Mouse (Mus musculus): ENCODE data around the gene Gm11549. TPM values are rescaled to one million over a fixed set of nuclear protein-coding genes. Genes with fewer than 3 reads are reported as not detected.

The Gm11549 gene
- total RNA-seq (2015; ENCODE audit: low replicate concordance) (not detected in 2 replicates), total RNA-seq (2017; ENCODE audit: low replicate concordance) (not detected in 2 replicates)

DNA sequence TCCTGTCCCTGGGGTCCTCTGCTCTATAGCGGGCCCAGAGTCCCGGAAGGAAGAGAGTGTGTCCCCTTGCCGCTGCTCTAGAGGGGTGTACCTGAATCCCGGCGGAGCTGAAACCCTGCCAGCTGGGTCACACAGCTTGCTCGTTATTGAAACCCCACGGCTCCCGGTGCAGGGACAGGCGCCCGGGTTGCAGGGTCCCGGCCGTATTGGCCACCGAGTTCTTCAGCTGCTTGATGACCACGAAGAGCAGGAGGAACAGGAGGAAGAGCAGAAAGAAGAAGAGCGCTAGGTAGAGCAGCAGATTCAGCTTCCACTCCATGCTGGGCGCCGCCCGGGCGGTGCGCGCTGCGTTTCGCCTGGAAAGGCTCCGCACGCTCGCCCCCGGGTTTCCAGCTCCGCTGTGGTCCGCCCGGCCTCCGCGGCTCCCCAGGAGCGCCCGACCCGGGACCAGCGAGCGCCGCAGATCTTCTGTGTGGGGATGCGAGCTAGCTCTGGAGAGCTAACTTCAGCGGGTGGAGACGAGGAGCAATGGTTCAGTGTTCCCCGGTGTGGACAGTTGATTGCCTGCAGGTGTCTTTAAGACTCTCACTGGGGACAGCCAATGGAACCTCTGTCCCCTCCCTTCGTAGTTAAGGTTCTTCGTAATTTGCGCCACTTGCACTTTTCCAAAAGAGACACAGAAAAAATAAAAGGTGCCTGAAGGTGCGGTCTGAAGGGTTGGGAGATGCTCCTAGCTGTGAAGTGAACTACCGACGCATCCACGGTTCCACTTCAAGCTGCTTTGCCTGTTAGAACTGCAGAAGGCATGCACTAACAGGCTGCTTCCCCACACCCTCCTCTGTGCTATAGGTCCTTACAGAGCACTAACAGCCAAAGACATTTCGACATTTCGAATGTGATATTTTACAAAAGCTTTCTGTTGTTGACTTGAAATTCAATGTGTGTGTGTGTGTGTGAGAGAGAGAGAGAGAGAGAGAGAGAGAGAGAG is at the start of gene Gm11549:
Gene Gm11549 (minus strand): TSS at position 741 of the 988 bp plus-strand sequence.
- no peak for ATAC-seq (replicated peaks; ENCODE audit: low FRiP score, poor library complexity, severe bottlenecking)

GRCm38 (mm10) chr3:36569836-36570235 is 48.2 kb upstream of the Gm11549 start:
- peak; percentile 72 for ATAC-seq (replicated peaks; ENCODE audit: low FRiP score, poor library complexity, severe bottlenecking)

DNA sequence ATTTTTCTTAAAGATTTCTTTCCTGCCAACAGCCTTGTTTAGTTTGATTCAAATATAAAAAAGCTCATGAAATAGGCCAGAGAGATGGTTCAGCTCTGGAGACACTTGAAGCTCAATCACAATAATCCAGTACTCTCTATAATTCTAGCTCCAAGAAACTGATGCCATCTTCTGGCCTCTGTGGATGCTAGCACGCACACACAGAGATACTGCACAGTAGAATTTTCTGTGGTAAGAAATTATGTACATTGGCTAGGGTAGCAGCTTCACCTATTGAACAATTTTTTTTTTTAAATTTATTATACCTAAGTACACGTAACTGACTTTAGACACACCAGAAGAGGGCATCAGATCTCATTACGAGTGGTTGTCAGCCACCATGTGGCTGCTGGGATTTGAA is 42.1 kb upstream of the Gm11549 start:
- no peak for ATAC-seq (replicated peaks; ENCODE audit: low FRiP score, poor library complexity, severe bottlenecking)

DNA sequence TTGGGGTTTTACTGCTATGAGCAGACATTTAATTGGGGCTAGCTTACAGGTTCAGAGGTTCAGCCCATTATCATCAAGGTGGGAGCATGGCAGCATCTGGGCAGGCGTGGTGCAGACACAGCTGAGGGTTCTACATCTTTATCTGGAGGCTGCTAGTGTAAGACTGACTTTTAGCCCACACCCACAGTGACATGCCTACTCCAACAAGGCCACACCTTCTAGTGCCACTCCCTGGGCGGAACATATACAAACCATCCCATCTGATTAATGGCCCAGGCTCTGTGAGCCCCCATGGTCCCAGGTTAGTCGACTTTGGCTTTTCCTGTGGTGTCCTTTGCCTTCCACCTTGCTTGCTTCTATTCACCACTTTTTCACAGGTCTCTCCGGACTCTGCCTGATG is 38.0 kb upstream of the Gm11549 start:
- ATAC-seq (replicated peaks; ENCODE audit: low FRiP score, poor library complexity, severe bottlenecking), result peak; percentile 98

GRCm38 (mm10) chr3:36557601-36558000 is 36.0 kb upstream of the Gm11549 start:
- no peak for ATAC-seq (replicated peaks; ENCODE audit: low FRiP score, poor library complexity, severe bottlenecking)

- peak; percentile 99 for ATAC-seq (replicated peaks; ENCODE audit: low FRiP score, poor library complexity, severe bottlenecking)
These were observed 30.9 kb upstream of the Gm11549 start, which contains the start of gene Exosc9 for GRCm38 (mm10) chr3:36552406-36553047. Gene Exosc9 (plus strand): TSS chr3:36552606.

DNA sequence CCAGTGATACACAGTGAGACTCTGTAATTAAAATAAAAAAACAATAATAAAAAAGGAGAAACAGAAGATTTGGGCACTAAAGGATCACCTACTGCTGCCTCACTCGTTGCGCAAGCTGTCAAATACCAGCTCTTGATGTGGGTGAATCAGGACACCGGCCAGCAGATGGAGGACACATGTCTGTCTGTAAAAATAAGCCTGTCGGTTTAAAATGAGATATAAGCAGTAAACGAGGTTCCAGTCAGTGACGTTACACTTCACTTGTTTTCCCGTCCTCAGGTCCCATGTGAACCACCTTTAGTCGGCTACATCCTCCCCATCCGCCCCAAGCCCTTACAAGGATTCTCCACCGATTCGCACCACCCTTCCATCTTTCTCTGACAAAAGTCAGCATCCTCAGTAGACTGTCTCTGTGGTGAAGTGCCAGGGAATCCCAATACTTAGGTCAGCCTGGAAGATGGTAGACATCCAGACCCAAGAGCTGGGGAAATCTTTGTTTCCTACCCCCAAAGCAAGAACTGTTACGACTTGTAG is 30.3 kb upstream of the Gm11549 start:
- ATAC-seq (replicated peaks; ENCODE audit: low FRiP score, poor library complexity, severe bottlenecking), result peak; percentile 35; the same call in 1 of the 2 replicates

DNA sequence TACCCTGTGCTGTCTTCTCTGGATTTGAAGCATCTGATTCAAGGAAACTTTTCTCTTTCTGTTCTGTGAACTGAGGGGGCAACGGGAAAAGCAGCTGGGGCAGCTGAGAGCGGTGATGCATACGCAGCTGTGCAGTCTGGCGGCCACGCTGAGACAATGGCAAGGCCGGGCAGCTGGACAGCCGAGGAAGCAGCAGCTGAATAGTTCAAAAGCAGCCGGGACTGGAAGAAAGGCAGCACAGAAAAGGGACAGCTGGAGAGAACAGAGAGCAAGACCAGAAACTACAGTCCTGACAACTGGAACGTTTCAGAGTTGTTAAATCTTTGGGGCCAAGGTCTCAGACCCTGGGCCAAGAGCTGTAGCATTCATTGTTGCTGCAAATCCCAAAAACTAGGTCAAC is 29.7 kb upstream of the Gm11549 start:
- no peak for ATAC-seq (replicated peaks; ENCODE audit: low FRiP score, poor library complexity, severe bottlenecking)

DNA sequence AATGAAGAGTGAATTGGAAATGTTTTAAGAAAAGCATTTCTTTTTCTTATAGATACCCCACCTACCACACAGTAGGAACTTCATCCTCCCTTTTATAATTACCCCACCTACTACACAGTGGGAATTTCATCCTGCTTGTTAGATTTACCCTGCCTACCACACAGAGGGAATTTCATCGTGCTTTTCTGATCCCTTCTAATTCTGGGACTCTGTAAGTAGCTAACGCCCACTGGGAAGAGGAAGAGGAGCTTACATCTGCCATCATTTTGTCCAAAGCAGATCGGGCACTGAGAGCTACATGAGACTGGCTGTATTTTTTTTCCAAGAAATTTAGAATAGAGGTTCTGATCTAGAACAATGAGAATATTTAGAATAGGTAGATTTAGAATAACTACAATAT is 23.3 kb upstream of the Gm11549 start:
- ATAC-seq (replicated peaks; ENCODE audit: low FRiP score, poor library complexity, severe bottlenecking), result no peak

GRCm38 (mm10) chr3:36541399-36541798 is 19.8 kb upstream of the Gm11549 start:
- ATAC-seq (replicated peaks; ENCODE audit: low FRiP score, poor library complexity, severe bottlenecking), result no peak

DNA sequence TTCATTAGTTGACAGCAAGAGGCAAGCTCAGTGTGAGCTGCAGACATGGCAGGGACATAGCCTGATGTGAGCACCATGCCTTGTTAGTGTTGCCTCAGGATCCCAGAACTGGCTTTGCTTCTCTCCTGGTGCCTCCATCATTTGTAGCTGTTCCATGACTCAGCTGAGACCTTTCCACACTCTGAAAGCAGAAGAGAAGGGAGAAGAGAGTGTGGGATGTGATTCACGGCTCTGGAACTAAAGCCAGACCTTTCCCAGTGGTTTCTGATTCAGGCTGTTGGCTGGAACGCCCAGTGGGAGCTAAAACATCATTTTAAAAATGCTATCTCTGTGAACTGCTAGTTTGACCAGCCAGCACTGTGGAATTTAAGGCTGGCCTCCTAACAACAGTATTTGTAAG is 19.1 kb upstream of the Gm11549 start:
- ATAC-seq (replicated peaks; ENCODE audit: low FRiP score, poor library complexity, severe bottlenecking), result no peak

- ATAC-seq (replicated peaks; ENCODE audit: low FRiP score, poor library complexity, severe bottlenecking), result no peak
These were observed 16.3 kb upstream of the Gm11549 start for GRCm38 (mm10) chr3:36537701-36538470.

DNA sequence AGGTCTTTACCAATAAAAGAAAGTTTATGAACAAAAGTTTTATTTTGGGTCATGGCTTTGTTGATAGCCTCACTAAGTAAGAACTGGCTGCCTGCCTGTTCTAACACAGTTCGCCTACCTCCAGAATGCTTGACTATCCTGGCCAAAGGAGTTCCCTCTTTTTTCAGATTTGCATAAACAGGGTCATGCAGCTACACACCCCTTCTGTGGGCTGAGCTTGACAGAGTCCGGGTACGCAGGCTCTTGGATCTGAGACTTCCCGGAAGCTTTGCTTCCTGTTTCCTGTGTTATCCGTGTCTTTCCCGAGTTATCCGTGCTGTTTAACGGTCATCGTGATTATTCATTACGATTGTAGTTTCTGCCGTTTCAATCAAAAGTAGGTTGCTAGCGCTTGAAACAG is 14.4 kb upstream of the Gm11549 start:
- no peak for ATAC-seq (replicated peaks; ENCODE audit: low FRiP score, poor library complexity, severe bottlenecking)

DNA sequence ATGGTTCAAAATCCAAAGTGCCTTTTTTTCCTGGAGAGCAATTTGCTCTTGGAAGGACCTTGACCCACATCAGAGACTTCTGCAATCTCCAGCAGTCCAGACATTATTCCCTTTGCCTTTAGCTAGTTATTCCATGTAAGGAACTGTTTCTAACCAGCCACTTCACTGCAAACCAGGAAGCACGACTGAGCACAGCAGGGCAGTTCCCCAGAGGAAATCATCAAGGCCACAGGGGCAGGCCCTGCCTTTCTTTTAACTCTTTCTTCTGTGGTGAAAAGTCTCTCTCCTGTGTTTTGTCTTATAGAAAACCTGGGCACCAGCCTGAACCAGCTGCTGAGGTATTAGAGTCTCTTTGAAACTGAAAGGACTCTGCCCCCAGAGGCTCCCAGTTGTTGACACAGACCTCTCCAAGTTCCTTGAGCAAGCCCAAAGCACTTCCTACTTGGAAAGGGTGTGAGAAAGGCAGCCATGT is 11.6 kb upstream of the Gm11549 start:
- no peak for ATAC-seq (replicated peaks; ENCODE audit: low FRiP score, poor library complexity, severe bottlenecking)

GRCm38 (mm10) chr3:36532738-36533137 is 11.1 kb upstream of the Gm11549 start:
- ATAC-seq (replicated peaks; ENCODE audit: low FRiP score, poor library complexity, severe bottlenecking), result no peak

GRCm38 (mm10) chr3:36531979-36532542 is 10.4 kb upstream of the Gm11549 start:
- no peak for ATAC-seq (replicated peaks; ENCODE audit: low FRiP score, poor library complexity, severe bottlenecking)

GRCm38 (mm10) chr3:36531242-36531641 is 9.6 kb upstream of the Gm11549 start:
- no peak for ATAC-seq (replicated peaks; ENCODE audit: low FRiP score, poor library complexity, severe bottlenecking)

GRCm38 (mm10) chr3:36530781-36531180 is 9.2 kb upstream of the Gm11549 start:
- ATAC-seq (replicated peaks; ENCODE audit: low FRiP score, poor library complexity, severe bottlenecking), result no peak

DNA sequence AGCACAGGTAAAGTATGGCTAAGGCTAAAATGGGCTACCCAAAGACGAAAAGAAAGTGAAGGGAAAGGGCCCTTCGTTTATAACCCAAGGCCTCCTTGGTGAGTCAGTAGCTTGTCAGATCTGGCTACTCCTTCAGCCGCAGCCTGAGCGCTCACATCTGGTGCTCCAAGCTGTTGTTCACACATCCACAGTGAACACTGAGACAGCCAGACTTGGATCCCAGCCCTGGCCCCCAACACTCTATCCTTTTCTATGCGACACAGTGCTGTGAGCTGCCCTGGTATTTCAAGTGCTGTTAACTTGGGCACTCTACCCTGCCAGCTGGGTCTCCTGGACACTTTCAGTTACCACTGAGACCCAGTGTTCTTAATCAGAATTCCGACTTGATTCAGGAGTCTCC is 8.7 kb upstream of the Gm11549 start:
- ATAC-seq (replicated peaks; ENCODE audit: low FRiP score, poor library complexity, severe bottlenecking), result no peak
